Mouse (Mus musculus) mouse embryonic stem cell (cell line): ENCODE measurements at regions not wholly inside any gene's neighbourhood (a gene's known extent, or its start where the extent isn't known, plus 50 kb on each side); places are given as distances from the start of the nearest gene placed in this dataset.

Source experiments
- in situ Hi-C, 2 experiments: fragments of 300-500 bp; cut with MboI; formaldehyde crosslinking; loops; 1 replicate in 1 of 2; 3 replicates in 1 of 2; pipeline ENCODE4 v1.14.3; 2019 to 2020; ENCODE audit warnings: low sequenced_read_pairs in 2 of 2, low pct_unique_long_range_greater_than_20kb in 1 of 2, mixed read lengths in 1 of 2; ENCODE audit not compliant: unreplicated experiment in 1 of 2

DNA sequence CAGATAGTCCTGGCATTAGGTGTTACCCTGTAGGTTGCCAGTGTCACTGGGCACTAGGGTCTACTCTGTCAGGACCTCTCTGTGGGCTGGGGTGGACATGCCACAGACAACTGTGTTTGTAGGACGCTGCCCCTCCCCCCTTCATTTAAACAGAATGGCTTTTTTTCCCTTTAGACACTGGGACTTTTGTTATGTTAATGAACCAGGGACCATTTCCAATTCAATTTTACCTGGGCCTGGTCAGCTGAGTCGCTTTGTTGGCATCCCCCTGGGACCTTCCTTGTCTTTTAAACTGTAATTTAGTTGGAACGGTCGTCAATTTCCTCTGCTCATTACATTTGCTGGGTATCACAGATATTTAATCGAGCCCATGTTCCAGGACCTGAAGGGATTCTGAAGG is 210.6 kb downstream of the Tex29 start:
- in situ Hi-C loops: no loop called here

DNA sequence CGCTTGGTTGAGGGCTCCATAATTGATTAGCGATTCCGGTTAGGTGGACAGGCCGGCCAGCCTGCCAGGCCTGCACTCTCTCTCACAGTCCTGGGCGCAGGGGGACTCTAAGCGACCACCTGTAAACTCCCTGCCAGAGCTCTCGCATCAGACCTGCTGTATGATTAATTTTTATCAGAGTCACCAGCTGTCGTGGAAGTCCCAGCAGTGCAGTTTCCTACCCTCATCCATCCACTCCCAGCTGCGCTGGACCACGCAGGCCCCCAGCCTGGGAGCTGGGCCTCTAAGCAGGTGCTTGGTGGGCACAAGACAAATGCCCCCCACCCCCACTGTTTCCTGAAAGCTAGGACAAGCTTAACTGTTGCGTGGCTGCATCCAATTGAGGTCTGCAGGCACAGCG is 211.1 kb downstream of the Tex29 start:
- in situ Hi-C loops: no loop called here

DNA sequence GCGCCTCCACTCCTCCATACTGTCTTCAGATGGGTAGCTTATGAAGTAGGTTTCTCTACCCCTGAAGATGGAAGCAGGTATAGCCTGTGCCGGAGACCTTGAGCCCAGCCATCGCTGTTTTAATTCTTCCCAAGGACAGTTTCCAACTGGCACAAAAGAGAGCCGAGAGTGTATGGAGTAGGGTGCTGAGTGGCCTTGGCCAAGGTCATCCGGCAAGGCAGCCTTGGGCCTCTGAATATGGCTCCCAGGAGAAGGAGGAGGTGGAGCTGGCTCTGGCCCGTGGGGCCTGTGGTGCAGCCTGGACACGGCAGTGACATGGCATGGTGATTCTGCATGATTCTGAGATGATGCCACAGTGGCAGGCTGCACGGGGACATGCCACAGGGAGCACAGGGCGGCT is 215.7 kb downstream of the Tex29 start:
- in situ Hi-C loops: no loop called here

DNA sequence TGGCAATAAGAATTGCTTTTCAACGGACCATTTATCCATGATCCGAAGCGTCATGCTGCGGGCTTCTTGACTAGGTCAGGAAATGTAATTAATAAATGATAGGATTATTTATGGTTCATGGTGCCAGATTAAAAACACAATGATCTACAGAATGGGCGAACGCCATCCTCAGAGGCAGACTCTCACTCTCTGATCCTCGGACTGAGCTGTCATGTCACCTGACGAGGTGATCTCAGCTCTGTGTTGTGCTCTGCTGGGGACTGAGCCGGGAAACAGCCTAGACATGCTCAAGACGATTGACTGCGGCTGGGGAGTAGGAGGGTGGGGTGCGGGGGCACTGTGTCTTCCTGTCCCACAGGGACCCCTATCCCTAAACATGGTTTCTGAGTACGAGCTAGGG is 217.4 kb upstream of the A230072I06Rik start:
- in situ Hi-C loops: no loop called here

DNA sequence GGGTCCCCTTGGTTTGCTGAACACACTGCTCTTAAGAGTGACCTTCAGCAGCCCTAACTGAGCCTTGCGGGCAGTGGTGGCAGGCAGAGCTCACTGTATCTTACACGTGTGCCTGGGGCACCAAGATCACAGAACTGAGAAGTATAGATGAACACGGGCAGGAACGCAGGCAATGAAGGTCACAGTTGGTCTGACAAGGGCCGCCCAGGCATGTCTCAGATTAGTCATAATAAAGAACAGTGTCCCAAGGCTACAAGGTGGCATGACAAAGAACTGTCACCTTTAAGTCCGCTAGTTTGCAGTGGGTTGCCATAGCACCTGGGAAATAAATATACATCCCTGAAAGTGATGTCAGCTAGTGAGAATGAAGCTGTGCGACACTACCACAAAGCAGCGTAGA is 215.9 kb upstream of the A230072I06Rik start:
- in situ Hi-C loops: no loop called here

DNA sequence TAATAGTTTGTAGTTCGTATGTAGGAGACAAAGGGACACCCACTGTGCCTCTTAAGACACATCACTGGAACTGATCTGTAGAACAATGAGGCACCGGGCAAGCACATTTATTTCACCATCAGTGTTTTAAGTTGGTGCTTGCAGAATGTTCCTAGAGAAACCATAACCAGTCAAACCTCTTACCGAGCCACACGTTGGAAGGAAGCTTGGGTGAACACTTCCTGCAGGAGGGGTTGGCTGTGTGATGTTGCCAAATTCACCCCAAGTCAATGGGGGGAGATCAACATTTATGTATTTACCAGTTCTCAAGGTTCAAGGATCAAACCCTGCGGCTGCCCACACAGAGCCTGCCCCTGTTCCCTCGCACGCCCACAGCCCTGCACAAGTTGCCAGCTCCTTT is 214.0 kb upstream of the A230072I06Rik start:
- in situ Hi-C loops: no loop called here

DNA sequence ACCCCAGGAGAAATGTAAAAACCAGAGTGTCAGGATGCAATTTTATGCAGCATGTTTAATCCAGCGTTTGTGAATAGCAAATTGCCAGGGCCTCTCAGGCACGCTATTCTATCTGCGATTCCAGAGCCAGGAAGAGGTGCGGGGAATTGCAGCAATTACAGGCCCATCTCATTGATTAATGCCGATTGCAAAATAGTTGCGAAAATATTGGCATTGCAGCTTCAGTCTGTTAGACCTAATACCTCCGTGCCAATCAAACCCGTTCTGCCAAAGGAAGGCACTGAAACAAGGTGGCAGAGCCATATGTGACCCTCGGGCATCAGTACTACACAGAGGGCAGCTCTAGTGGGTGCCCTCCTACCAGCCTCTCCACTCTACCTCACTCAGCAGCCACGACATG is 212.2 kb upstream of the A230072I06Rik start:
- in situ Hi-C loops: no loop called here

DNA sequence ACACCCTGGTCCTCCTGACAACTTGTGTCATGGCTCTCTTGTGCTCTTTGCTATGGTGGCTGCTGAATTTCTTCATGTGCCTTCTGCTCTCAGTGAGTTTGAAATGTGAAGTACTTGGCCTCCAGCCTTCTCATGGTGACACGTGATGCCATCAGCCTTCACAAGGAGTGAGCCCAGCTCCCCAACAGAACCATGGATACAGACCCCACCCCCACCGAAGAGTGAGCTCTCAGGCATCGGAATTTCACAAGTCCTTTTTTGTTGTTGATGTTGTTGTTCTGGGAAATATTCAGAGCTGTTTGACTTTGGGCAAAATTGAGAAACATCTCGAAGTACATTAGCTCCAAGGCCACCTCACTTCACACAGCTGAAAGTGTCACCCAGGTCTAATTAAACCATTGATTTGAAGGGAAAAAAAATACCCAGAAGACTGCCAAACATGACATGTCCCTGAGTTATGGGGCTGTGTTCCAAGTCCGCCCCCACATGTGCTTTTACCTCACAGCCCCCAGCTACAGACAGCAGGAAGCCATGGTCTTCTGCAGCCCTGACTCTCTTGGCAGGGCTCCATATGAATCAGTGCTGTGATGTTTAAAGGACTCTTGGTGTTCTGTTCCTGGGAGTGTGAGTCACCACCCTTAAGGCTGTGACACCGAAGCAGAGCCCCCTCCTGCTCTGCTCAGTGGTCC is 205.2 kb upstream of the A230072I06Rik start:
- in situ Hi-C loops: no loop called here

DNA sequence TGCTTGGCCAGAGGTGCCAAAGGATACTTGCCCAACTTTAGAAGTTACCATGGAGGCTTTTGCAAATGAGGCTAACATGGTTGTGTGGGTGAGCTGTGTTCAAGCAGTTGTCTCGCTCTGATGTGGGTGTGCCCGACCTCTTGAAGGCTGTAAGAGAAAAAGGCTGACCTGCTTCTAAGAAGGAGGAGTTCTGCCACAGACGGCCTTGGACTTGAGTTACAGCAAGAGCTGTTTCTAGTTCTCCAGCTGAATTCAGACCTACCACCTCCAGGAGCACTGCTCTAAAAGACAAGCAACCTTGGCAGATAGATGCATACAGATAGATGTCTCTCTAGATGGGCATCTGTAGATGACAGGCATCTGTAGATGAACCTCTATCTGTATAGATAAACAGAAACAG is 202.7 kb upstream of the A230072I06Rik start:
- in situ Hi-C loops: no loop called here

DNA sequence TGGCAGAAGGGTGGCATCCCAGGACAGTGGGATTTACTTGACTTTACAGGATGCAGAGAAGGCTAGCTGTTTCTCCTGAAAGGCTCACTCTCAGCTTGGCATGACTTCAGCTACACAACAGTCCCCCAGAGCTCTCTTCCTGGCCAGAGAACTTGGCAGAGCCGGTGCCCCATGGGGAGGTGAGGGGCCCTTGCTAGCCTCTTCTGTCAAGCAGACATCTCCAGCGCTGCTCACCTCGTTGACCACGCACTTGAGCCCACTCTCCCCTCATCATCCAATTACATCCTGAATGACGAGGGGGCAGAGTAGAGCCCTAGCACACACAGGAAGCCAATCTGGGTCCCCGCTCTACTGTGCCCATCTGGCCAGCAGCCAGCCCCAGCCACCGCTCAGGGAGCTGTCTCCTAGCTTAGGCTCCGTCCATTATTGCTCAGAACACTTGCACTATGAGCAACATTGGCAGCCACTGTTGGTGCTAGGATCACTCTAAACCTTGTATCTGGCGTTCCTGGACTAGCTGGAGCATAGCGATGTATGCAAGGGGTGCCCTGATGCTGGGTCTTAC is 201.7 kb upstream of the A230072I06Rik start:
- in situ Hi-C loops: no loop called here

DNA sequence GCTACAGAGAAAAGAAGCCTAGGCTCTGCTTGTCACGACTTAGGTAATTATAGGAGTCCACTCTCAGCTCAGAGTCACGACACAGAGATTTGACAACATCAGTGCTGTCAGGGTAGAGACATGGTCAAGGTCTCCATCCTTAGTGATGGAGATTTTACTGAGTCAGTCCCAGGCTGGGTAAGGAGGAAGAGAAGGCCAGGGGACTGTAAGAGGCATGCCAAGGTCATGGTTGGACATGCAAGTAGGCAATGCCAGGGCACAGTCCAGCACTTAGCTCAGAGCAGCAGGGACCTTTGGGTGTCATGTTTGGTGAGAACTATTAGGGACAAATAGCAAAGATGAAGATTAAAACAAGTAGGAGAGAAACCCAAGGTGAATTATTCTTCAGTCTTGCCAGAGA is 200.7 kb upstream of the A230072I06Rik start:
- in situ Hi-C loops: no loop called here

DNA sequence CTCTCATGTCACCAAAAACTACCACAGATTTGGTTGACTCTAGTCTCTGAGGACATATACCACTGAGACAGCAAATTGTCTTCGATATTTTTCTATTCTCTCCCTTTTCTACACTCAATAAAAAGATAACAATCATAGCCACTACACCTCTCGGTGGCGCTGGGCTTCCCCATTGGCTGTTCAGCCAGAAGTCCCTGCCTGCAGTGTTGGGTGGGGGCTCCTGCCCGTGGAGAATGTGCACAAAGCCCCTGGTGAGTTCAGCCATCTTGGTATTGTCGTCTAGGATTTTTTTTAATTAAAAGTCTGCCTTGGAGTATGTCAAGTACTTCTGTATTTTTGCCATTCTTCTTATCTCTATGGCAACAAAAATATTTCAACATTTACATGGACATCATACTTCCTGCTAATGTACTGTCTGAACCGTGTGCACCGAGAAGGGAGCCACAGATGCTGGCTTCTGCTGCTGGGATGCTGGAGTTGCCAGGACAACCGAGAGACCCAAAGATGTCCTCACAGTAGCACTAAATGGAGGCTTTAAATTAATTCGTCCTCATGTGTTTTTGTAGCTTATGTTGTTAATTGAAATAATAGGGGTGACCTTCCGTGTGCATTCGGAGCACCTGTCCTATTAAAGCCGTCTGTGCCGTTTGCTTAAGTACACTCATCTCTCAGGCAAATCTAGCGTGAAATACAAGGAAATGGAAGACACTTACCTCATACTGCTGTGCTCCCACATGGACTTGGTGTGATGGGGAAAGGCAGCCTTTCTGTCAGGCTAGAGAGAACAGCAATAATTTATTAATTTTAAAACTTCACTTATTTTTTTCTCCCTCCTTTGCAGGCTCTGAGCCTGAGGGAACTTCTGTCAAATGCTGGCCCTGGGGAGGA is 199.7 kb upstream of the A230072I06Rik start:
- in situ Hi-C loops: no loop called here

DNA sequence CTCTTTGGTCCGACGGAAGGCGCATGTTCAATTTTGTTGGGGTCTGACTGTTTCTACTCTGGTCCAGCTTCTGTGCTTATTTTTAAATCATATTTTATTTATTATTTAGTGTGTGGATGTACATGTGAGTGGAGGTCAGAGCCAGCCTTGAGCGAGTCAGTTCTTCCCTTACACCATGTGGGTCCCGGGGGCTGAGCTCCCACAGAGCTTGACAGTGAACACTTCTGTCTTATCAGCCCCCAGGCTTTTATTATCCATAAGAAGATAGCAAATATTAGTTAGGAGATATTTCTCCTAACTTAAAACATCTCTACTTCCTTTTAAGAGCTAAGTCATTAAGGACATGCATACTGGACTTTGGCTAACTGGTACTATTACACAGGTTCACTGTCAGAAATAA is 197.1 kb upstream of the A230072I06Rik start:
- in situ Hi-C loops: no loop called here

DNA sequence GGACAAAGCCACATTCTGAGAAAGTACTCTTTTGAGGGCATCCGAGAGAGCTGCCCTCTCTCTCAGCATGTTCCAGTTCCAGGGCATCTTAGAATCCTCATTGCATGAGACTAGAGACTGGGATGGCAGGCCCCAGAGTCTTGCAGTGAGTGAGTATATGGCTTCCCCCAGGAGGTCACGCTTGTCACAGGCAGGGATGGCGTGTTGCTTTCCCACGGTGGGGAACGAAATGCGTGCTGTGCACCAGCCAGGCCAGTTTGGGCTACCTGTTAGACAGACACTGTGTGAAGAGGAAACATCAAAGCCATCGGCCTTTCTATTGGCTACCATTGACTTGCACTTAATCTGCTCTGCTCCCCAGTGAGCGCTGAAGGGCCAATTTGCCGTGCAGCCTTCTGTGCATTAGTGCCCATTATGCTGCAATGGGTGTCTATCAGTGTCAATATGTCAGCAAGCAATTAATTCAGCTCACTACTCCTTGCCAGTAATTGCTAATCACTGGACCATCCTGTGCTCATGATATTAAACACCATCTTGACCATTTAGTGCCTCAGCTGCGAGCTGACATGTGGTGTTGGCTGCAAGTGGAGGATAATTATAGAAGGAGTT is 191.3 kb upstream of the A230072I06Rik start:
- in situ Hi-C loops: no loop called here

DNA sequence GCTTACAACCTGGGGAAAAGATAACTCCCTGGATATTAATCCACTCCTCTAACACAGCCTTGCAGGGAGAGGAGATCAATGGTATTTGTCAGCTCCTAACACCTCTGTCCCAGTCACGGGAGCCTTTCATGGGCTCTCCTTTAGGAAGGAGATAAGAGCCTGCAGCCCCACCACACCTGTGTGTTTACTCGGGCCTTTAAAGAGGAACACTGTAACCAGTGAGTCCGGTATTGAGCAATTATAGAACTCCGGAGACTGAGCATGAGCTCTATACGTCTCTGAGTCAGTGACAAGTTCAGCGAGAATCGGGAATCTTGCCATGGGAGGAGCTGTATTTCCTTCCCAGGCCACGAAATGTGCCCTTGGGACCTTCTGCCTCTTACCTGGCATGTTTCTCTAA is 178.5 kb upstream of the A230072I06Rik start:
- in situ Hi-C loops: no loop called here

DNA sequence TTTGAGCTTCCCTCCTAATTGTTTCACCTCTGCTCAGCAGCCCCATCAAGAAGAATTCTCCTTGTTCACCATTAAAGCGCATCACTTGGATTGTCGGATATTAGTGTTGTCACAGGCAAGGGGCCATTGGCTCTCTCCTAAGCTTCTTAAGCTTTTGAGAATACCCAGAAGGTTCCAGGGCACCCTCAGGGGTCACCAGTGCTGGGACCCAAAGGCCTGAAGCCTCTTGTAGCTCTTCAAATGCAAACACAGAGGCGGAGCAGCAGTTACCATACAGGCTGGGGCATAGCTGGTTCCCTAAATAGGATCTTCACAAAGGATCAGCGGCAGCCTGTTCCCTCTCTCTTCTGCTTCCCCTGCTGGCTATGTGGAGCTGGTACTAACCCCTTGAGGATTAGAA is 175.3 kb upstream of the A230072I06Rik start:
- in situ Hi-C loops: no loop called here

DNA sequence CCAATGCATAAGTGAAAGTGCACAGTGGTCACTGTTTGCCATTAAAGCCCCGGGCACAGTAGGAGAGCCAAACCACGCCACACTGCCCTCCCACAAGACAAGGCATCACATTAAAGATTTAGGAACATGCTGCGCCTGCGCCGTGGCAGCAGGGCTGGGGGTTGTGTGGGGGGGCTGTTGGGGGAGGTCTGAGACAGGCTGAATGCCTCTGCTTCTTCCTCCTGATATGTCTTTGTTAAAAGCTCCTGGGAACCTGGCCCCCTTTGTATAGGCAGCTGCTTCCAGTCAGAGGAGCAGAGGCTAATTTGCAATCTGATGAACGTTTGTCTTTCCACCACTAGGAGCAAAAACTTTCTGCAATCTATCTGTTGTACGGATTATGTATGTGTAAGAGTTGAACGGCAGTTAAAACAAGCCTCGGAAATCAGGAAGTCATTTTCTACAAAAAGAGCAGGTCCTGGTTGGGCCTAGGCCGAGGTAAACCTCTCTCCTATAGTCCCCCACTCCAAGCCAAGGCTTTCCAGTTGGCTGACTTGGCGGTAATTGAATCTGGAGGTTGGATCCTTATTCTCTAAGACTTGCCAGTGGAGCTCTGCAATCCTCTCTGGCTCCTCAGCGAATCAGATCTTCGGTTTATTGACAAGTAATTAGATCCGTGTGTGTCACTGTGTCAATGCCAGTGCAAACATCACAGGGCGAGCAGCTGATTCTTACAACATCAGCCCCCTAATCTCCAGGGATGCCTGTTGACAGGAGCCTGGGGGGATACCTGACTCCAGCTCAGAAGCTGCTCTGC is 173.3 kb upstream of the A230072I06Rik start:
- in situ Hi-C loops: no loop called here

DNA sequence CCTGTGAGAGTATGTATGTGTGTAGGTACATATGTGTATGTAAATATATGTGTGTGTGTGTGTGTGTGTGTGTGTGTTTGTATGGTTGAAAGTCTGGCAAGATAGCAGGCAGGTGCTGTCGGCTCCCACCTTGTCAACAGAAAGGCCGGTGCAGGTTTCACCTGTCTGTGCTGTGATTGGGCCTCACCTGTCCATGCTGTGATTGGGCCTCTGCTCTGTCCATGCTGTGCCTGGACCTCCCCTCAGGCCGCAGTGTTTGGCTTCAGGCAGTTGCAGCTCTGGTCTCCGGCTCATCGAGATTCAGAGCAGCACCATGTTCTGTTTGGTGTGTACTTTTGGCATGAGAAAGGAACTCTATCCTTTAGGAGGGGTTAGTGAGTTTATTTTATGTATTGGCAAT is 170.0 kb upstream of the A230072I06Rik start:
- in situ Hi-C loops: no loop called here

DNA sequence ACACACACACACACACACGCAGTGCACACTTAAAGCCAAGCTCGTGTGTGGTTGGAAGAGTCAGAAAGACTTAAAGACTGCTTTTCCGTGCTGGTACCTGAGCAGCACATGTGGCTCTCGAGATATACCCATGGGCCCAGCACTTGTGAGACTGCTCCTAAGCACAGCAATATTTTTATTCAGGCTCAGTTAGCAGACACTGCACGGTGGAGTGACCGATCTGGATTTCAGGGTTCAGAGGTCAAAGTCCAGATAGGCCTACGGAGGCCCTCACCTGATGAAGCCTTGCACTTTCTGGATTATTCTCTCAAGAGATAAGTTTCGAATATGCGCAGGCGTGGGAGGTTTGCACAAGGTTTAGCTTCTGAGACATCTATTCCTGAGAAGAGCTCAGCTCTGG is 167.0 kb upstream of the A230072I06Rik start:
- in situ Hi-C loops: no loop called here
